Mouse (Mus musculus) ES-Bruce4 (cell line): ENCODE results near the gene Glmn.

Experiments
- CTCF ChIP-seq: IDR thresholded peaks from one replicate; pipeline ENCODE4 v1.8.1; 2011; ENCODE audit warnings: low read depth, low read length
- EP300 ChIP-seq: IDR thresholded peaks from 2 replicates; pipeline ENCODE4 v1.6.1; 2011; ENCODE audit warnings: low read depth, low read length; ENCODE audit not compliant: insufficient read depth
- POLR2A ChIP-seq: IDR thresholded peaks from one replicate; pipeline ENCODE4 v1.8.1; 2011; ENCODE audit warnings: low read length; ENCODE audit not compliant: insufficient read depth

GRCm38 (mm10) chr5:107554336-107554735 is 43.4 kb downstream of the Glmn start:
- no peak for TF ChIP-seq CTCF
- TF ChIP-seq POLR2A, result no peak
- TF ChIP-seq EP300, result no peak
